In genomic region chr9:99016759-99017158, GRCm38 (mm10) we compare ENCODE assay signal across 21 mouse cellular contexts. TPM values are rescaled to one million over a fixed set of nuclear protein-coding genes. Genes with fewer than 3 reads are reported as not detected.
"Had no signal": no experiment of that assay in that cellular context is flagged by ENCODE, and none has a peak within 500 bp of the region (broad histone marks: within the 10 kb centered on the region; RNA-seq: fewer than 3 reads in every experiment).

No protein-coding gene starts in this region.

- H3K4me2 ChIP-seq: intestine, embryonic 15.5 days; kidney, embryonic 15.5 days; limb, embryonic 12.5 days; limb, embryonic 15.5 days; liver, embryonic 11.5 days; lung, embryonic 14.5 days; midbrain, embryonic 13.5 days; stomach, embryonic 15.5 days had no signal

- H3K4me1 ChIP-seq: intestine, embryonic 15.5 days; kidney, embryonic 15.5 days; limb, embryonic 15.5 days; midbrain, embryonic 13.5 days; stomach, embryonic 15.5 days had no signal

- H3K9ac ChIP-seq: intestine, embryonic 15.5 days; kidney, embryonic 15.5 days; limb, embryonic 12.5 days; limb, embryonic 15.5 days; liver, embryonic 14.5 days; liver, postnatal 0 days; lung, embryonic 14.5 days; midbrain, embryonic 13.5 days; stomach, embryonic 15.5 days had no signal

- ATAC-seq: intestine, embryonic 15.5 days; liver, postnatal 0 days; lung, postnatal 0 days; midbrain, embryonic 13.5 days had no signal

- H3K27me3 ChIP-seq: intestine, embryonic 15.5 days; kidney, embryonic 15.5 days; limb, embryonic 12.5 days; limb, embryonic 15.5 days; midbrain, embryonic 13.5 days; stomach, embryonic 15.5 days had no signal

- DNase-seq: kidney, adult 11 months; kidney, postnatal 10 days; left cerebral cortex, postnatal 4 days; liver, postnatal 0 days; lung, embryonic 14.5 days; right cerebral cortex, adult 18-20 months; spleen, adult 18-20 months; thymus, postnatal 25 days had no signal

- H3K27ac ChIP-seq: intestine, embryonic 15.5 days; kidney, embryonic 15.5 days; limb, embryonic 12.5 days; limb, embryonic 15.5 days; liver, embryonic 14.5 days; macrophage; midbrain, embryonic 13.5 days; stomach, embryonic 15.5 days had no signal

- H3K9me3 ChIP-seq: intestine, embryonic 15.5 days; kidney, embryonic 15.5 days; limb, embryonic 12.5 days; limb, embryonic 15.5 days; midbrain, embryonic 13.5 days; stomach, embryonic 15.5 days had no signal

- H3K4me3 ChIP-seq: intestine, embryonic 15.5 days; kidney, embryonic 15.5 days; limb, embryonic 12.5 days; limb, embryonic 15.5 days; midbrain, embryonic 13.5 days; stomach, embryonic 15.5 days had no signal

- H3K36me3 ChIP-seq: intestine, embryonic 15.5 days; kidney, embryonic 15.5 days; limb, embryonic 12.5 days; limb, embryonic 15.5 days; stomach, embryonic 15.5 days had no signal

RNA-seq across cellular contexts. Expression of gene Gm1123, which starts 18.8 kb away (rescaled TPM):
- polyA plus RNA-seq: limb, embryonic 12.5 days; limb, embryonic 15.5 days; liver, embryonic 11.5 days; liver, postnatal 0 days; lung, embryonic 14.5 days; lung, postnatal 0 days; macrophage; neural tube, embryonic 11.5 days; neural tube, embryonic 14.5 days; thymus, postnatal 0 days had no signal
